ENCODE assay signal across 8 mouse cellular contexts in the genomic region with DNA sequence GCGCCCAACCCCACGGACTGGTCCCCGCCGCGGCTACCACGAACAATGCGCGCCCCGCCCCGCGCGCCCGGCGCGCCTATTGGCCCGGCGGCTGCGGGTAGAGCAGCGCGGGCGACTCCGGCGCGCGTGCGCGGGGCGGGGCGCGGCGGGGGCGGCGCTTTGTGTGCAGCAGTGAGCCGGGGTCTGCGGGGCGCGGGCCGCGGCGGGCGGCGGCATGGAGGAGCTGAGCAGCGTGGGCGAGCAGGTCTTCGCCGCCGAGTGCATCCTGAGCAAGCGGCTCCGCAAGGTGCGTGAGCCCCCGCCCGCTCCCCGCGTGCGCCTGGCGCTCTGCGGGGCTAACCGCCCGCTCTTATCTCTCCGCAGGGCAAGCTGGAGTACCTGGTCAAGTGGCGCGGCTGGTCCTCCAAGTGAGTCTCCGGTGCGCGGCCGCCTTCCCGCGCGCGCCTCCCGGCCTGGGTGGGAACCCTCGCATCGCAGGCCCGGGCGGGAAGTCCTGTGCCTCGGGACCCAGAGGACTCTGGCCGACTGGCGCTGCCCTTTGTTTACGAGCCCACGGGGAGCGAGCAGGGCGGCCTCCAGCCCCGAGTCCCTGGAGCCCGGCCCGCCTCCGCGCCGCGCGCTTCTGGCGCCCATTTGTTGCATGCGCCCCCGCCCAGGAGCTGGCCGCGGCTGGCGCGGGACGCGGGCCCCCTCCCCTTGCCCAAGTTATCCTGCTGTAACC. TPM values are rescaled to one million over a fixed set of nuclear protein-coding genes. Genes with fewer than 3 reads are reported as not detected.
DNase-seq lines count a peak whose midpoint lies in the region; ATAC-seq and TF ChIP-seq lines count a peak whose summit lies in the region.

A gene (plus strand): TSS at position 68 of the 721 bp plus-strand sequence.

- H3K27ac ChIP-seq in bone marrow macrophage, adult 2 months (ENCODE audit: insufficient read depth, low read depth, low read length): no peak within 1 kb of the TSS
- no peak within 1 kb of the TSS for H3K27ac ChIP-seq in embryonic fibroblast, embryonic 13.5 days (ENCODE audit: insufficient read depth, low read length)
- peak within 1 kb of the TSS; percentile 43 to 77 for H3K27ac ChIP-seq in heart, embryonic 14.5 days (replicated peaks in 1 of 2; ENCODE audit: control insufficient read depth in 1 of 2, insufficient read depth in 1 of 2, low read depth in 2 of 2, low read length in 2 of 2)
- peak within 1 kb of the TSS; percentile 78 for H3K27ac ChIP-seq in kidney, postnatal 0 days
- H3K27ac ChIP-seq in liver, embryonic 13.5 days: no peak within 1 kb of the TSS; the same call in 1 of the 2 replicates
- H3K27ac ChIP-seq in stomach, embryonic 16.5 days (ENCODE audit: low read length): peak within 1 kb of the TSS; percentile 67

- H3K36me3 ChIP-seq in heart, embryonic 14.5 days (ENCODE audit: control insufficient read depth, insufficient read depth, low read length): peaks cover 18% of the 10 kb centered on the region
- peaks cover 11% of the 10 kb centered on the region for H3K36me3 ChIP-seq in kidney, postnatal 0 days (ENCODE audit: insufficient read depth, low read length)
- H3K36me3 ChIP-seq in liver, embryonic 13.5 days: peaks cover 16% of the 10 kb centered on the region
- peaks cover 8% of the 10 kb centered on the region; the same call in 1 of the 2 replicates for H3K36me3 ChIP-seq in stomach, embryonic 16.5 days (ENCODE audit: control insufficient read depth, insufficient read depth, low read length)

- no peak for TF ChIP-seq CTCF in bone marrow macrophage, adult 2 months (IDR thresholded peaks at IDR 0.05; ENCODE audit: low read depth, low read length)
- TF ChIP-seq CTCF in embryonic fibroblast, embryonic 13.5 days (IDR thresholded peaks at IDR 0.05; ENCODE audit: borderline replicate concordance, insufficient read depth, low read length): no peak
- no peak for TF ChIP-seq CTCF in kidney, postnatal 0 days (IDR thresholded peaks at IDR 0.05; ENCODE audit: low read depth)

- no peaks in the 10 kb centered on the region for H3K9me3 ChIP-seq in heart, embryonic 14.5 days (ENCODE audit: control insufficient read depth, low read length)
- H3K9me3 ChIP-seq in kidney, postnatal 0 days (replicated peaks; ENCODE audit: low read length): no peaks in the 10 kb centered on the region
- H3K9me3 ChIP-seq in liver, embryonic 13.5 days (replicated peaks): no peaks in the 10 kb centered on the region
- no peaks in the 10 kb centered on the region for H3K9me3 ChIP-seq in stomach, embryonic 16.5 days (replicated peaks; ENCODE audit: control insufficient read depth, low read length)

- peak; percentile 93 for DNase-seq in CD4-positive, CD25-positive, alpha-beta regulatory T cell, adult 2 months (ENCODE audit: low read depth, low spot score)
- DNase-seq in kidney, postnatal 0 days (ENCODE audit: low spot score): peak; percentile 89
- DNase-seq in liver, embryonic 13.5 days: peak; percentile 45
- peak; percentile 46 to 72 for DNase-seq in natural killer cell, adult 2 months (ENCODE audit: low spot score in 2 of 2)

- TF ChIP-seq POLR2A in bone marrow macrophage, adult 2 months (IDR thresholded peaks at IDR 0.05; ENCODE audit: borderline replicate concordance, low read depth, low read length): no peak
- TF ChIP-seq POLR2A in embryonic fibroblast, embryonic 13.5 days (IDR thresholded peaks at IDR 0.05; ENCODE audit: low read depth, low read length): peak; percentile 51

- H3K27me3 ChIP-seq in heart, embryonic 14.5 days (ENCODE audit: control insufficient read depth, insufficient read depth, low read length): peaks cover 22% of the 10 kb centered on the region
- H3K27me3 ChIP-seq in kidney, postnatal 0 days (ENCODE audit: insufficient read depth, low read length): 0 out of 2 replicates have a peak, but pooled peaks cover 8% of the 10 kb centered on the region
- H3K27me3 ChIP-seq in liver, embryonic 13.5 days: peaks cover 68% of the 10 kb centered on the region
- peaks cover 9% of the 10 kb centered on the region; the same call in 1 of the 2 replicates for H3K27me3 ChIP-seq in stomach, embryonic 16.5 days (ENCODE audit: control insufficient read depth, insufficient read depth, low read length)

- peak within 1 kb of the TSS; percentile 75 for H3K4me3 ChIP-seq in bone marrow macrophage, adult 2 months (ENCODE audit: insufficient read depth, low read length)
- peak within 1 kb of the TSS; percentile 92 for H3K4me3 ChIP-seq in embryonic fibroblast, embryonic 13.5 days (ENCODE audit: insufficient read depth, low read length)
- H3K4me3 ChIP-seq in heart, embryonic 14.5 days (ENCODE audit: control insufficient read depth in 1 of 2, insufficient read depth in 1 of 2, low read depth in 1 of 2, low read length in 2 of 2): peak within 1 kb of the TSS; percentile 90 to 92
- H3K4me3 ChIP-seq in kidney, postnatal 0 days (replicated peaks; ENCODE audit: low read depth, low read length): peak within 1 kb of the TSS; percentile 82
- peak within 1 kb of the TSS; percentile 69 for H3K4me3 ChIP-seq in liver, embryonic 13.5 days (replicated peaks)
- H3K4me3 ChIP-seq in stomach, embryonic 16.5 days (replicated peaks; ENCODE audit: low read length): peak within 1 kb of the TSS; percentile 85

- WGBS in heart, embryonic 14.5 days: under 1% methylated on average over 91 of the region's 99 CpGs
- WGBS in kidney, postnatal 0 days: under 1% methylated on average over 82 of the region's 99 CpGs
- under 1% methylated on average over 84 of the region's 99 CpGs for WGBS in liver, embryonic 13.5 days (ENCODE audit: insufficient replicate concordance)
- under 1% methylated on average over 99 of the region's 99 CpGs for WGBS in stomach, embryonic 16.5 days

- peak; percentile 86 for ATAC-seq in heart, embryonic 14.5 days (ENCODE audit: insufficient number of reproducible peaks, insufficient read depth, low FRiP score, low read depth)
- peak; percentile 83 for ATAC-seq in kidney, postnatal 0 days (replicated peaks; ENCODE audit: low FRiP score, low read depth)
- ATAC-seq in liver, embryonic 13.5 days (ENCODE audit: low read depth): peak; percentile 79
- ATAC-seq in stomach, embryonic 16.5 days (ENCODE audit: insufficient read depth, low FRiP score): peak; percentile 93

- H3K4me2 ChIP-seq in heart, embryonic 14.5 days (ENCODE audit: low read length): peak within 1 kb of the TSS; percentile 85
- peak within 1 kb of the TSS; percentile 96 for H3K4me2 ChIP-seq in kidney, postnatal 0 days (ENCODE audit: low read length)
- H3K4me2 ChIP-seq in liver, embryonic 13.5 days: peak within 1 kb of the TSS; percentile 79
- H3K4me2 ChIP-seq in stomach, embryonic 16.5 days (ENCODE audit: low read depth, low read length): peak within 1 kb of the TSS; percentile 91

- peak within 1 kb of the TSS; percentile 86 for H3K9ac ChIP-seq in heart, embryonic 14.5 days (ENCODE audit: low read length)
- H3K9ac ChIP-seq in kidney, postnatal 0 days (ENCODE audit: low read depth, low read length): peak within 1 kb of the TSS; percentile 81
- H3K9ac ChIP-seq in liver, embryonic 13.5 days: peak within 1 kb of the TSS; percentile 70
- peak within 1 kb of the TSS; percentile 85 for H3K9ac ChIP-seq in stomach, embryonic 16.5 days (ENCODE audit: low read length)

- H3K4me1 ChIP-seq in bone marrow macrophage, adult 2 months (ENCODE audit: control insufficient read depth, insufficient read depth, low read length): peaks cover 11% of the 10 kb centered on the region
- H3K4me1 ChIP-seq in embryonic fibroblast, embryonic 13.5 days (ENCODE audit: control insufficient read depth, insufficient read depth, low read length): peaks cover 8% of the 10 kb centered on the region
- H3K4me1 ChIP-seq in heart, embryonic 14.5 days (ENCODE audit: control insufficient read depth in 2 of 2, insufficient read depth in 2 of 2, low read length in 2 of 2): peaks cover 34% of the 10 kb centered on the region in 2 experiments
- peaks cover 24% of the 10 kb centered on the region for H3K4me1 ChIP-seq in kidney, postnatal 0 days (replicated peaks; ENCODE audit: insufficient read depth, low read length)
- peaks cover 32% of the 10 kb centered on the region for H3K4me1 ChIP-seq in liver, embryonic 13.5 days (replicated peaks)
- peaks cover 42% of the 10 kb centered on the region for H3K4me1 ChIP-seq in stomach, embryonic 16.5 days (ENCODE audit: control insufficient read depth, insufficient read depth, low read length)

RNA-seq across cellular contexts. Expression of the gene that starts here (rescaled TPM):
- polyA plus RNA-seq in bone marrow macrophage, adult 2 months (2012; ENCODE audit: insufficient read depth, insufficient read length, missing spikeins): 1.9 and 2.0 TPM in 2 replicates
- 4.7 and 6.9 TPM in 2 replicates for polyA plus RNA-seq in embryonic fibroblast, embryonic 13.5 days (2011; ENCODE audit: insufficient read length, low read depth, missing spikeins)
- 9.8 and 11.9 TPM in 2 replicates for polyA plus RNA-seq in heart, embryonic 14.5 days (2014; fragmentation: Nextera tagmentation; extraction: Ambion mirVana)
- 16.7 and 18.4 TPM in 2 replicates for polyA plus RNA-seq in kidney, postnatal 0 days (2015; fragmentation: Nextera tagmentation; extraction: Ambion mirVana)
- 3.8 and 4.1 TPM in 2 replicates for polyA plus RNA-seq in liver, embryonic 13.5 days (2015; fragmentation: Nextera tagmentation; extraction: Ambion mirVana)
- polyA plus RNA-seq in stomach, embryonic 16.5 days (2015; fragmentation: Nextera tagmentation; extraction: Ambion mirVana): 15.2 and 16.5 TPM in 2 replicates

Comparison
In these comparisons a context has a peak if more than half of its experiments do, and no peak if none do; other contexts are left out.
1. H3K27ac ChIP-seq: peak in heart, embryonic 14.5 days (2 of 2), kidney, postnatal 0 days (single experiment) and stomach, embryonic 16.5 days (single experiment); none in bone marrow macrophage, adult 2 months (single experiment), embryonic fibroblast, embryonic 13.5 days (single experiment) and liver, embryonic 13.5 days (single experiment).
2. Peak in every context shown above with its lines, with median percentiles within 50 percentile points of each other: DNase-seq, H3K4me3 ChIP-seq, ATAC-seq, H3K4me2 ChIP-seq and H3K9ac ChIP-seq.